Mouse (Mus musculus) heart, adult 2 months (tissue): ENCODE measurements around the gene Qpctl.

Source experiments
- CTCF ChIP-seq: fragments of 200-600 bp; IDR thresholded peaks from 2 replicates; pipeline ENCODE4 v1.8.1; 2022; ENCODE audit warnings: antibody characterized with exemption, mild to moderate bottlenecking, moderate library complexity
- EP300 ChIP-seq: fragments of 200-500 bp; IDR thresholded peaks from 2 replicates; pipeline ENCODE4 v1.6.1; 2011; ENCODE audit warnings: low read depth, low read length, control low read depth; ENCODE audit not compliant: insufficient read depth
- POLR2A ChIP-seq: fragments of 200-500 bp; IDR thresholded peaks from 2 replicates; pipeline ENCODE4 v1.6.1; 2011; ENCODE audit warnings: mild to moderate bottlenecking, low read depth, low read length, control low read depth; ENCODE audit not compliant: insufficient read depth

DNA sequence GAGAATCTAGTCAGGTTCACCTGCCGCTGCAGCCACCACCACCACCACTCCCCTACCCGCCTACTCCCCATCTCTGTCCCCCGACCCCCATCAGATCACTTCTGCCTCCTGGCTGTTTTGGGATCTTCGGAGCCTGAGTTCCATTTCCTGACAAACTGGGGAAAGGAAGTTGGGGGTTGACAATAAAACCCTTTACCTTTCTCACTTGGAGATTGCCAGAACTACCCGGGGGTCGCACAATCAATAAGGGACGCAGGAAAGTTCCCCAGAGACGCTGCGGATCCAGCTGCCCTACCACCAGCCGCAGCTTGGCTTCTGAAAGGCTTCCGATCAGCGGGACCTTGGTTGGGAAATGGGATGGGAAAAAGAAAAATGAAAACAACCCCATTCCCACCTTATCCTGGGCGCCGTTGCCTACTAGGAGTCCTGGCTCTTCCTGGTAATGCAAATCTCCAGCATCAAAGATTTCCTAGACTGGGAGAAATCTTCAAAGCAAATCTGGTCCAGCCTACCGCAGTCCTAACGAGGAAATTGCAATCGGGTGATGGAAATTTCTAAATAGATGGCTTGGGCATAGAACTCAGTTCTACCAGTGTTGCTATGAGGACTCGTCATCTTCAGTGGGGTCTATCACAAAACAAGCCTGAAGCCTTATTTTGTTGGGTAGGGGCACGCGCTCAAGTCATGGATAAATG lies 764 bp downstream of the Qpctl start:
- no peak for TF ChIP-seq POLR2A
- TF ChIP-seq CTCF = no peak
- TF ChIP-seq EP300 = no peak
